Mouse (Mus musculus) G1E (cell line): Measurements from ENCODE around the gene Itgb3bp.

ENCODE experiments used
- CTCF ChIP-seq: IDR thresholded peaks from 2 replicates; pipeline ENCODE4 v1.5.1; 2012; ENCODE audit warnings: low read depth, low read length, inconsistent platforms, mixed read lengths
- GATA1 ChIP-seq: IDR thresholded peaks from 2 replicates; pipeline ENCODE4 v1.6.1; 2012; ENCODE audit warnings: borderline replicate concordance, low read length, inconsistent platforms, mixed read lengths
- GATA2 ChIP-seq: IDR thresholded peaks from 2 replicates; pipeline ENCODE4 v1.6.1; 2012; ENCODE audit warnings: low read depth, low read length, inconsistent platforms, borderline replicate concordance
- POLR2AphosphoS5 ChIP-seq: IDR thresholded peaks from 2 replicates; pipeline ENCODE4 v1.6.1; 2012; ENCODE audit warnings: low read depth, low read length, inconsistent platforms; ENCODE audit not compliant: insufficient replicate concordance
- TAL1 ChIP-seq: conservative IDR thresholded peaks from 2 replicates; pipeline ENCODE4 v1.6.1; 2012; ENCODE audit warnings: low read depth, low read length, inconsistent platforms, mixed read lengths

DNA sequence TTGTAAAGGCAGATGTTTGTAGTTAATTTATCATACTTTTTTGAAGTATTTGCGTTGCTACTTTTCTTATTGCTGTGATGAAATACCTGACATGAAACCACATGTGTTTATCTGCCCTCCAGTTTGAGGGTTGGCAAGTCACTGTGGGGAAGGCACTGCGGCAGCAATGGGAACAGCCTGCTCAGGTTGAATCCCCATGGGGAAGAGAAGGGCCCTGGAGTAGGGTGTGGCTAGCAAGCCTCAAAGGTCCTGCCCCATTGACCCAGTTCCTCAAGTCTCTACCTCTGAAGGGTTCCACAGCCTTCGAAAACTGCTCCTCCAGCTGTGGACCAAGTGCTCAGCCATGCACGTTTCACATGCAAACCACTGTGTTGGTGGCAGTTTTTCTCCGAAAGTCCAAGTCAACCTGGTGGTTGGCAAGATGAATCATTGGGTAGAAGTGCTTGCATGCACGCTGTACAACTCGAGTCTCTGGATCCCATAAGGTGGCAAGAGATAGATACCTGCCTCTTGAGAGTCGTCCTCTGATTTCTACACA, 203.6 kb downstream of the Itgb3bp start:
- TF ChIP-seq CTCF (no peak), GATA1 (no peak), GATA2 (no peak), TAL1 (no peak), POLR2AphosphoS5 (no peak)
